Comparison of ENCODE assay signal across 18 mouse cellular contexts in genomic region chr15:78165292-78165691, GRCm38 (mm10). TPM values are rescaled to one million over a fixed set of nuclear protein-coding genes. Genes with fewer than 3 reads are reported as not detected.
"Had no signal": no experiment of that assay in that cellular context is flagged by ENCODE, and none has a peak within 500 bp of the region (broad histone marks: within the 10 kb centered on the region; RNA-seq: fewer than 3 reads in every experiment).

No protein-coding gene starts in this region.

- H3K27ac ChIP-seq: intestine, embryonic 15.5 days; kidney, embryonic 15.5 days; limb, embryonic 15.5 days; liver, embryonic 12.5 days; lung, embryonic 15.5 days; midbrain, embryonic 10.5 days had no signal

- H3K4me2 ChIP-seq: intestine, embryonic 15.5 days; kidney, embryonic 15.5 days; limb, embryonic 15.5 days; liver, embryonic 12.5 days; lung, embryonic 15.5 days; neural tube, embryonic 13.5 days had no signal

- H3K4me3 ChIP-seq: intestine, embryonic 15.5 days; kidney, embryonic 15.5 days; limb, embryonic 15.5 days; liver, embryonic 12.5 days; lung, embryonic 15.5 days; midbrain, embryonic 10.5 days; neural tube, embryonic 13.5 days had no signal

- H3K9ac ChIP-seq: intestine, embryonic 15.5 days; kidney, embryonic 15.5 days; limb, embryonic 15.5 days; liver, embryonic 12.5 days; lung, embryonic 15.5 days; neural tube, embryonic 13.5 days had no signal

- DNase-seq: kidney, adult 2 months; kidney, postnatal 14 days; left cerebral cortex, postnatal 4 days; lung, postnatal 4 days; midbrain, embryonic 14.5 days; thymus, adult 18-20 months; thymus, postnatal 14 days had no signal

- H3K4me1 ChIP-seq: intestine, embryonic 15.5 days; kidney, embryonic 15.5 days; limb, embryonic 15.5 days; liver, embryonic 12.5 days; lung, embryonic 15.5 days; midbrain, embryonic 10.5 days had no signal

- H3K36me3 ChIP-seq: intestine, embryonic 15.5 days; lung, embryonic 15.5 days had no signal

- H3K9me3 ChIP-seq: intestine, embryonic 15.5 days; kidney, embryonic 15.5 days; limb, embryonic 15.5 days; liver, embryonic 12.5 days; lung, embryonic 15.5 days; midbrain, embryonic 10.5 days; neural tube, embryonic 13.5 days had no signal

- ATAC-seq: intestine, embryonic 15.5 days; liver, embryonic 12.5 days had no signal

- H3K27me3 ChIP-seq: intestine, embryonic 15.5 days; kidney, embryonic 15.5 days; limb, embryonic 15.5 days; liver, embryonic 12.5 days; lung, embryonic 15.5 days; neural tube, embryonic 13.5 days had no signal

RNA-seq across cellular contexts. Expression of gene Pvalb, which starts 40.9 kb away (rescaled TPM):
- total RNA-seq: megakaryocyte, adult 5-6 weeks had no signal
- polyA plus RNA-seq: intestine, embryonic 15.5 days; kidney, embryonic 15.5 days; liver, embryonic 12.5 days; liver, embryonic 16.5 days; stomach, embryonic 14.5 days had no signal

RNA-seq across cellular contexts. Expression of gene Cacng2, which starts 45.5 kb away (rescaled TPM):
- total RNA-seq: megakaryocyte, adult 5-6 weeks had no signal
- polyA plus RNA-seq: large intestine, adult 2 months; liver, embryonic 12.5 days; liver, embryonic 16.5 days; lung, embryonic 15.5 days had no signal
